Mouse (Mus musculus) mammary gland, adult 2 months (tissue): ENCODE results near the gene Fap. TPM values are rescaled to one million over a fixed set of nuclear protein-coding genes. Genes with fewer than 3 reads are reported as not detected.

ENCODE experiments used
- polyA plus RNA-seq: library from polyadenylated mRNA; depleted of rRNA; stranded (reverse); fragments of >200 nt; gene quantifications from 2 replicates; pipeline ENCODE4 v1.2.3, GENCODE M21; 2012; ENCODE audit warnings: low replicate concordance; rRNA removed

Gene Fap
- 5.2 and 22.3 TPM in 2 replicates for polyA plus RNA-seq

GRCm38 (mm10) chr2:62573753-62574159 lies at the start of gene Fap:
Gene Fap (minus strand): TSS chr2:62574075.

GRCm38 (mm10) chr2:62483550-62483949 lies 90.3 kb downstream of the Fap start, which contains the start of gene Gcg:
Gene Gcg (minus strand): TSS chr2:62483650.

Other genes with a start within 250 kb of the Fap start
- 10.4 and 21.2 TPM in 2 replicates for gene Dpp4, start 161.8 kb downstream of the Fap start, polyA plus RNA-seq
- 0.23 TPM in 1 of 2 replicates, not detected in the other for gene Gcg, start 90.4 kb downstream of the Fap start, polyA plus RNA-seq
- 5.5 and 9.7 TPM in 2 replicates for gene Ifih1, start 72.2 kb upstream of the Fap start, polyA plus RNA-seq
- gene Gca, start 90.2 kb upstream of the Fap start, polyA plus RNA-seq, result 4.0 and 10.9 TPM in 2 replicates